Mouse (Mus musculus): Measurements from ENCODE around the gene Metrn.

GRCm38 (mm10) chr17:25794197-25794596, 2.7 kb downstream of the Metrn start:
- no peak for TF ChIP-seq CTCF (conservative IDR thresholded peaks at IDR 0.05; ENCODE audit: low read length)
- no peak for TF ChIP-seq NANOG (IDR thresholded peaks at IDR 0.05; ENCODE audit: borderline replicate concordance, low read length)
- no peak for TF ChIP-seq POU5F1 (IDR thresholded peaks at IDR 0.05; ENCODE audit: borderline replicate concordance, low read length)

Data from E14TG2a.4 (cell line).